Mouse (Mus musculus) thymus, postnatal 0 days (tissue): ENCODE measurements around the gene Fgfr2. TPM values are rescaled to one million over a fixed set of nuclear protein-coding genes. Genes with fewer than 3 reads are reported as not detected.

Experiments
- DNase-seq: peaks from one replicate; pipeline ENCODE4 v3.0.0-alpha.2; 2015; ENCODE audit warnings: low spot score
- polyA plus RNA-seq: library from polyadenylated mRNA; unstranded; fragments of >200 nt; fragmentation: Nextera tagmentation; extraction: Ambion mirVana; gene quantifications from 2 replicates; pipeline ENCODE4 v1.2.1, GENCODE M21; 2015

Gene Fgfr2
- polyA plus RNA-seq, 1 experiment from 2014 or later, result 23.6 TPM

GRCm38 (mm10) chr7:130770707-130771106, 2352.4 kb downstream of the Fgfr2 start:
- peak; percentile 86 for DNase-seq

GRCm38 (mm10) chr7:130768151-130768550, 2355.0 kb downstream of the Fgfr2 start:
- DNase-seq, result no peak

- no peak for DNase-seq
Observed at GRCm38 (mm10) chr7:130766411-130767170, 2356.6 kb downstream of the Fgfr2 start.

- DNase-seq, result no peak
Observed at GRCm38 (mm10) chr7:130764160-130764559, 2359.0 kb downstream of the Fgfr2 start.

GRCm38 (mm10) chr7:130762071-130762897, 2360.9 kb downstream of the Fgfr2 start:
- DNase-seq, result peak; percentile 71

- DNase-seq, result no peak
Observed at GRCm38 (mm10) chr7:130757326-130757865, 2365.8 kb downstream of the Fgfr2 start.

- DNase-seq, result no peak
Observed at GRCm38 (mm10) chr7:130756343-130756835, 2366.8 kb downstream of the Fgfr2 start.

- DNase-seq, result no peak
Observed at GRCm38 (mm10) chr7:130754790-130755189, 2368.4 kb downstream of the Fgfr2 start.

GRCm38 (mm10) chr7:130751678-130752077, 2371.5 kb downstream of the Fgfr2 start:
- DNase-seq, result no peak

- DNase-seq, result no peak
Observed at GRCm38 (mm10) chr7:130750752-130751490, 2372.2 kb downstream of the Fgfr2 start.

GRCm38 (mm10) chr7:130749165-130749564, 2374.0 kb downstream of the Fgfr2 start:
- no peak for DNase-seq

GRCm38 (mm10) chr7:130743239-130744025, 2379.7 kb downstream of the Fgfr2 start:
- no peak for DNase-seq

- DNase-seq, result no peak
Observed at GRCm38 (mm10) chr7:130741099-130741498, 2382.1 kb downstream of the Fgfr2 start.

GRCm38 (mm10) chr7:130734195-130734787, 2388.9 kb downstream of the Fgfr2 start:
- DNase-seq, result no peak

GRCm38 (mm10) chr7:130733423-130733822, 2389.7 kb downstream of the Fgfr2 start:
- DNase-seq, result no peak

GRCm38 (mm10) chr7:130732908-130733307, 2390.2 kb downstream of the Fgfr2 start:
- no peak for DNase-seq

GRCm38 (mm10) chr7:130731792-130732191, 2391.4 kb downstream of the Fgfr2 start:
- no peak for DNase-seq

- DNase-seq, result no peak
Observed at GRCm38 (mm10) chr7:130727560-130727959, 2395.6 kb downstream of the Fgfr2 start.

GRCm38 (mm10) chr7:130726724-130727422, 2396.3 kb downstream of the Fgfr2 start:
- DNase-seq, result peak; percentile 24
